Mouse (Mus musculus) gastrocnemius, adult 2 months (tissue): ENCODE measurements at regions not wholly inside any gene's neighbourhood (a gene's known extent, or its start where the extent isn't known, plus 50 kb on each side); places are given as distances from the start of the nearest gene placed in this dataset.

Source experiments
- DNase-seq: peaks from one replicate; pipeline ENCODE4 v3.0.0; 2022
- H3K27ac ChIP-seq: fragments of 200-600 bp; 2 replicates; pipeline ENCODE4 v1.8.1; 2022; ENCODE audit warnings: mild to moderate bottlenecking
- H3K4me3 ChIP-seq: fragments of 200-600 bp; 2 replicates; pipeline ENCODE4 v1.8.1; 2022; ENCODE audit warnings: mild to moderate bottlenecking, moderate library complexity
- CTCF ChIP-seq: fragments of 200-600 bp; IDR thresholded peaks from 2 replicates; pipeline ENCODE4 v1.8.1; 2022; ENCODE audit warnings: antibody characterized with exemption, mild to moderate bottlenecking, moderate library complexity
- intact Hi-C: fragments of 180-260 bp; cut with DNase I; formaldehyde crosslinking; loops from one replicate; pipeline ENCODE4 v1.15.1; 2025

DNA sequence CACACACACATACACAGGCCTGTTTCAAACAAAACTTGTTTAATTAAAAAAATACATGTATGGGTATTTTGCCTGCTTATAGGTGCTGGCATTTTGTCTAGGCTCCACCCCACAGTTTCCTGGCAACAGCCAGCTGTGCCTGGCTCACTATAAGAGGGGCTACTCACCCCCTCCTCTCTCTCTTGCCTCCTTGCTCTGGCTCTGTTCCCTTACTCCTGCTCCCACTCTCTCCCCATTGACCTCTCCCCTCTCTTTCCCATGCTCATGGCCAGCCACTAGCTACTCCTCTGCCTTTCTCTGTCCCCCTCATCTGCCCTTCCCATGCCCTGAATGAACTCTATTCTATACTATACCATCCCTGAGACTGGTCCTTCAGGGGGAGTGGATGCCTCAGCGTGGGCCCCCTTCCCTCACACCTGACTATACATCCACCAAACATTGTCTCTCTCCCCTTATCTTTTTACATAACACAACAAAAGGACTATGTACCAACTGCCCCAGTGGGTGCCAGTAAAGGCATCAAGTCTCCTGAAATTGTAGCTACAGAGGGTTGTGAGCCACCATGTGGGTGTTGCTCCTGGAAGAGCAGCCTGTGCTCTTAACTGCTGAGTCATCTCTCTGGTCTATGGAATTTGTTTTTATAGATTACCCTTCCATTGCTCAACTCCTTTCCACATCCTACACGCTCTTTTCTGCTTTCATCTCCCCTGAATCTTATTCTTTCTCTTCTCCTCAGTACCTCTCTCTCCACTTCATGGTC is 133.1 kb upstream of the Fat4 start:
- Histone ChIP-seq H3K4me3 (no peak overlapping the region), H3K27ac (no peak overlapping the region)
- intact Hi-C loops = no loop called here
- TF ChIP-seq CTCF = no peak
- no peak for DNase-seq

GRCm38 (mm10) chr3:38742155-38742554 is 144.6 kb upstream of the Fat4 start:
- Histone ChIP-seq H3K4me3 (no peak overlapping the region), H3K27ac (no peak overlapping the region)
- no peak for DNase-seq
- intact Hi-C loops = no loop called here
- TF ChIP-seq CTCF = no peak

GRCm38 (mm10) chr3:38722606-38723005 is 164.1 kb upstream of the Fat4 start:
- no peak overlapping the region for H3K4me3 ChIP-seq
- H3K27ac ChIP-seq = no peak overlapping the region
- TF ChIP-seq CTCF = no peak
- DNase-seq = no peak
- intact Hi-C loops = no loop called here

DNA sequence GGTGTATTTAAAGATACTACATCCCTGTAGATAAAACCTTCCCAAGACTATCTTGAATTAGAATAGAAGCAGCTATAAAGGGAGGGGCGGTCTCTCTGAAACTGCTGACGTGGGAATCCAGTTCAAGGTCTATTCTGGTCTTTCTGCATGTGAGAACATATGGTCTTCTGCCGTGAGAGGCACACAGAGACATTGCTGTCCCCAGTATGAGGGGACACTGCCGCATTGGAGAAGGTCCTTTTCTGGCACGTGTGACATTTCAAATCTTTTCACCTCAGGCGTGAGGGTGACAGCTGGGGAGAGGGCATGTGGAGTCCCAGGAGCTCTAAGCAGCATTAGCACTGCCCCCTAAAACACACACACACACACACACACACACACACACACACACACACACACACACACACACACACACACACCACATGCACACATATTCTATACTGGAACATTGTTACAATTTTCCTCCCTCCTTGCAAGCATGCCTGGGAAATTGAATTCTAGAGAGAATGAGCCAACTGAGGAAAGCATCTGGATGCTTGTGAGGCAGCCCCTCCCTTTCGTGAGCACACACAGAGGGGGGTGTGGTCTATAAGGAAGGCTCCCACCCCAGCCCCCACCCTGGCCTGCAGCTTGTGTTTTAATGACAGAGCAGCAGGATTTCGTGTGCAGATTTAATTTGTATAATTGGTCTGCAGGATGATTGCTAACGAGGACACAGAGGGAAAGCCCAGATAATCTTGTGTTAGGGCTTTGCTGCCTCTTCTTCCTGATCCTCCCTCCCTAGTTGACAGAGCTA is 174.5 kb upstream of the Fat4 start:
- Histone ChIP-seq H3K27ac (no peak overlapping the region), H3K4me3 (no peak overlapping the region)
- no peak for DNase-seq
- intact Hi-C loops = no loop called here
- TF ChIP-seq CTCF = no peak

GRCm38 (mm10) chr3:38711229-38711628 is 175.5 kb upstream of the Fat4 start:
- Histone ChIP-seq H3K27ac (no peak overlapping the region), H3K4me3 (no peak overlapping the region)
- intact Hi-C loops = no loop called here
- TF ChIP-seq CTCF = no peak
- DNase-seq = no peak

DNA sequence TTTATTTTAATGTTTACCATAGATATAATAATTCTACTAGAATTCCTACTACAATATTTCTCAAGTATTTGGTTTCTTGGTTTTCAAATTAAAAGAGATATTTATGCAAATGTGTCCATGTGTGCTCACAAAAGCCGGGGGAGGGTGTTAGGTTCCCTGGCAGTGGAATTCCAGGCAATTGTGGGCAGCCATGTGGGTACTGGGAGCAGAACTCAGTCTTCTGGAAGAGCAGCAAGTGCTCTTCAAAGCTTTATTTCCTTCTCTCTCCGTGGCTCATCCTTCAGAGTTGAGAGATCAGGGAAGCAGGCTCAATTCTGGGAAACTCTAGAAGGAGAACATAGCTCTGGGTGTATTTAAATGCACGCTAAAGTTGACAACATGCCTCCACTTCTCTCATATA is 178.8 kb upstream of the Fat4 start:
- H3K4me3 ChIP-seq = no peak overlapping the region
- intact Hi-C loops = no loop called here
- TF ChIP-seq CTCF = no peak
- H3K27ac ChIP-seq = no peak overlapping the region
- no peak for DNase-seq

- intact Hi-C loops = no loop called here
- Histone ChIP-seq H3K4me3 (no peak overlapping the region), H3K27ac (no peak overlapping the region)
- no peak for DNase-seq
- TF ChIP-seq CTCF = no peak
Observed at GRCm38 (mm10) chr3:38699206-38699605, 187.5 kb upstream of the Fat4 start.

DNA sequence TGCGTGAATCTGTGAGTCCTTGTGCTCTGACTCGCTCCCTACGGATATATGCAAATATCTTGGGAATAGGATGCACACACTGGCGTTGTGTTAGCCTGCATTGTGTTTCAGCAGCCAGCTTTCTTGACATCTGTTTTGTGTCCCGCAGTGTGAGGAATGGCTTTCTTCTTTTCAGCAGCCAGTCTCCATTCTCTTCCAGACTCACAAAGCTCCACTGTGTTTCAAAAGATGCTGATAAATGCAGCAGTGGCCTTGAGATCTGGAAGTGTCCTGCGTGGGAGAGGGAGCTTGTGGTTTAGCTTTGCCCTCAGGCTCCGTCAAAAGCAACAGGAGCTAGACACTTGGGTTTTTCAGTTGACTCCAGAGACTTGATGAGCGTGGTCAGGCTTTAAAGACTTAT is 188.9 kb upstream of the Fat4 start:
- DNase-seq = no peak
- Histone ChIP-seq H3K27ac (no peak overlapping the region), H3K4me3 (no peak overlapping the region)
- TF ChIP-seq CTCF = no peak
- intact Hi-C loops = no loop called here

- no peak overlapping the region for H3K4me3 ChIP-seq
- H3K27ac ChIP-seq = no peak overlapping the region
- TF ChIP-seq CTCF = no peak
- intact Hi-C loops = no loop called here
- DNase-seq = no peak
Observed at GRCm38 (mm10) chr3:38697349-38697748, 189.4 kb upstream of the Fat4 start.

DNA sequence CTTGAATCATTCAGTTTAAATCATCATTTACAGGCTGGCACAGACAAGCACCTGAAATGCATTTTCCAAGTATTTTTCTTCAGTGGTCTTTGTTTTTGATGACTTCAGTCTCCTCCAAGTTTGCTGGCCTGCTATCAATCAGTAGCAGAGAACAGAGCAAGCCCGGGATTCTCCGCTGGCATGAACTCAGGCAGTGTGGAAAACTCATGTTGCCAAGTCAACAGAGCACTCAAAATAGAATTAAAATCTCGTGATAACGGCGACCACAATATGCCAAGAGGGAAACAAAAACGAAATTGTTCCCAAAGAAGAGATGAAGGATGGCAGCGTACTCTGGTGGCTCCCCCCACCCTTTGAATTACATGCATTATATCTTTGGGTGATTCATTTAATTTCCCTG is 190.9 kb upstream of the Fat4 start:
- H3K4me3 ChIP-seq = no peak overlapping the region
- intact Hi-C loops = no loop called here
- TF ChIP-seq CTCF = no peak

GRCm38 (mm10) chr3:38692768-38693167 is 194.0 kb upstream of the Fat4 start:
- no peak for TF ChIP-seq CTCF
- intact Hi-C loops = no loop called here
- DNase-seq = no peak
- Histone ChIP-seq H3K27ac (no peak overlapping the region), H3K4me3 (no peak overlapping the region)

More for the DNA sequence above, 190.9 kb upstream of the Fat4 start:
- no peak for DNase-seq
- no peak overlapping the region for H3K27ac ChIP-seq

GRCm38 (mm10) chr3:38684247-38684991 is 199.8 kb upstream of the Ankrd50 start:
- TF ChIP-seq CTCF = no peak
- Histone ChIP-seq H3K4me3 (no peak overlapping the region), H3K27ac (no peak overlapping the region)
- intact Hi-C loops = no loop called here
- no peak for DNase-seq

- Histone ChIP-seq H3K27ac (no peak overlapping the region), H3K4me3 (no peak overlapping the region)
- no peak for TF ChIP-seq CTCF
- no peak for DNase-seq
- intact Hi-C loops = no loop called here
Observed at GRCm38 (mm10) chr3:38663670-38664494, 179.2 kb upstream of the Ankrd50 start.
